Mouse (Mus musculus) Muller cell, postnatal 12 days (primary cell): ENCODE data around the gene Vti1a.

Experiments used
- DNase-seq: peaks from one replicate; pipeline ENCODE4 v3.0.0-alpha.2; 2015; ENCODE audit errors: inconsistent ontology term

Gene Vti1a

GRCm38 (mm10) chr19:55587638-55588421 lies 271.7 kb downstream of the Vti1a start:
- DNase-seq, result no peak

GRCm38 (mm10) chr19:55588948-55589896 lies 273.1 kb downstream of the Vti1a start:
- DNase-seq, result peak; percentile 36

GRCm38 (mm10) chr19:55592876-55593691 lies 277.0 kb downstream of the Vti1a start:
- peak; percentile 39 for DNase-seq

GRCm38 (mm10) chr19:55593729-55594444 lies 277.8 kb downstream of the Vti1a start:
- DNase-seq, result no peak

- DNase-seq, result no peak
These were observed 278.4 kb downstream of the Vti1a start for GRCm38 (mm10) chr19:55594451-55594850.

- DNase-seq, result peak; percentile 16
These were observed 280.0 kb downstream of the Vti1a start for GRCm38 (mm10) chr19:55595945-55596649.

GRCm38 (mm10) chr19:55596804-55597203 lies 280.7 kb downstream of the Vti1a start:
- DNase-seq, result peak; percentile 35

- DNase-seq, result peak; percentile 19
These were observed 281.2 kb downstream of the Vti1a start for GRCm38 (mm10) chr19:55597296-55597695.

GRCm38 (mm10) chr19:55597951-55598350 lies 281.9 kb downstream of the Vti1a start:
- DNase-seq, result no peak

GRCm38 (mm10) chr19:55599124-55599523 lies 283.0 kb downstream of the Vti1a start:
- DNase-seq, result no peak

- no peak for DNase-seq
These were observed 291.6 kb downstream of the Vti1a start for GRCm38 (mm10) chr19:55607725-55608124.

- no peak for DNase-seq
These were observed 292.8 kb downstream of the Vti1a start for GRCm38 (mm10) chr19:55608858-55609375.

GRCm38 (mm10) chr19:55609806-55610205 lies 293.7 kb downstream of the Vti1a start:
- DNase-seq, result no peak

- DNase-seq, result no peak
These were observed 299.6 kb downstream of the Vti1a start for GRCm38 (mm10) chr19:55615743-55616142.

- no peak for DNase-seq
These were observed 300.2 kb downstream of the Vti1a start for GRCm38 (mm10) chr19:55616276-55616675.

- DNase-seq, result no peak
These were observed 300.8 kb downstream of the Vti1a start for GRCm38 (mm10) chr19:55616937-55617336.

- DNase-seq, result no peak
These were observed 302.5 kb downstream of the Vti1a start for GRCm38 (mm10) chr19:55618546-55618945.

- peak; percentile 83 for DNase-seq
These were observed 304.4 kb downstream of the Vti1a start for GRCm38 (mm10) chr19:55620411-55621008.

GRCm38 (mm10) chr19:55621011-55621625 lies 305.0 kb downstream of the Vti1a start:
- DNase-seq, result peak; percentile 60
